Mouse (Mus musculus): ENCODE results near the gene Ndrg3. TPM values are rescaled to one million over a fixed set of nuclear protein-coding genes. Genes with fewer than 3 reads are reported as not detected.
A peak's percentile ranks its signal among the peaks of the same experiment; 100 is the strongest.

Gene Ndrg3
- polyA plus RNA-seq, 1 experiment = 30.0 TPM

- Histone ChIP-seq H3K4me1 (ENCODE audit: control insufficient read depth, insufficient read depth, insufficient read length) (no peaks in the 10 kb centered on the region; the same call in 1 of the 2 replicates), H3K27me3 (ENCODE audit: control insufficient read depth, insufficient read depth, low read length) (no peaks in the 10 kb centered on the region), H3K27ac (ENCODE audit: insufficient read depth, low read length) (no peak overlapping the region), H3K4me3 (ENCODE audit: extremely low read depth, insufficient read depth, insufficient read length) (no peak overlapping the region), H3K36me3 (ENCODE audit: control insufficient read depth, insufficient read depth, low read length) (no peaks in the 10 kb centered on the region)
- no peak for DNase-seq (ENCODE audit: low read depth in 1 of 2, low spot score in 2 of 2)
- 80% methylated on average over 2 of the region's 2 CpGs for WGBS
- no peak for TF ChIP-seq CTCF (IDR thresholded peaks at IDR 0.05; ENCODE audit: extremely low read depth, insufficient read depth, insufficient read length, insufficient replicate concordance)
- TF ChIP-seq POLR2A (IDR thresholded peaks at IDR 0.05; ENCODE audit: low read depth, low read length) = no peak
These were observed 9.0 kb downstream of the Ndrg3 start for GRCm38 (mm10) chr2:156982864-156983263.

- 86% methylated on average over 4 of the region's 4 CpGs for WGBS
- H3K27ac ChIP-seq (ENCODE audit: insufficient read depth, low read length) = no peak overlapping the region
- no peak overlapping the region for H3K4me3 ChIP-seq (ENCODE audit: extremely low read depth, insufficient read depth, insufficient read length)
- TF ChIP-seq CTCF (IDR thresholded peaks at IDR 0.05; ENCODE audit: extremely low read depth, insufficient read depth, insufficient read length, insufficient replicate concordance) (no peak), POLR2A (IDR thresholded peaks at IDR 0.05; ENCODE audit: low read depth, low read length) (no peak)
- no peak for DNase-seq (ENCODE audit: low read depth in 1 of 2, low spot score in 2 of 2)
- no peaks in the 10 kb centered on the region for H3K27me3 ChIP-seq (ENCODE audit: control insufficient read depth, insufficient read depth, low read length)
- H3K36me3 ChIP-seq (ENCODE audit: control insufficient read depth, insufficient read depth, low read length) = no peaks in the 10 kb centered on the region
- no peaks in the 10 kb centered on the region; the same call in 1 of the 2 replicates for H3K4me1 ChIP-seq (ENCODE audit: control insufficient read depth, insufficient read depth, insufficient read length)
These were observed 10.6 kb downstream of the Ndrg3 start for GRCm38 (mm10) chr2:156981291-156981690.

- H3K4me1 ChIP-seq (ENCODE audit: control insufficient read depth, insufficient read depth, insufficient read length) = peaks cover 1% of the 10 kb centered on the region; the same call in 1 of the 2 replicates
- H3K27me3 ChIP-seq (ENCODE audit: control insufficient read depth, insufficient read depth, low read length) = no peaks in the 10 kb centered on the region
- WGBS = 47% methylated on average over 2 of the region's 2 CpGs
- H3K4me3 ChIP-seq (ENCODE audit: extremely low read depth, insufficient read depth, insufficient read length) = no peak overlapping the region
- no peaks in the 10 kb centered on the region for H3K36me3 ChIP-seq (ENCODE audit: control insufficient read depth, insufficient read depth, low read length)
- TF ChIP-seq POLR2A (IDR thresholded peaks at IDR 0.05; ENCODE audit: low read depth, low read length) (no peak), CTCF (IDR thresholded peaks at IDR 0.05; ENCODE audit: extremely low read depth, insufficient read depth, insufficient read length, insufficient replicate concordance) (no peak)
- DNase-seq (ENCODE audit: low read depth in 1 of 2, low spot score in 2 of 2) = no peak
- no peak overlapping the region for H3K27ac ChIP-seq (ENCODE audit: insufficient read depth, low read length)
These were observed 11.8 kb downstream of the Ndrg3 start for GRCm38 (mm10) chr2:156980059-156980458.

- TF ChIP-seq POLR2A (IDR thresholded peaks at IDR 0.05; ENCODE audit: low read depth, low read length) = no peak
- no peak for TF ChIP-seq CTCF (IDR thresholded peaks at IDR 0.05; ENCODE audit: extremely low read depth, insufficient read depth, insufficient read length, insufficient replicate concordance)
- Histone ChIP-seq H3K4me1 (ENCODE audit: control insufficient read depth, insufficient read depth, insufficient read length) (peaks cover 6% of the 10 kb centered on the region; the same call in 1 of the 2 replicates), H3K27ac (ENCODE audit: insufficient read depth, low read length) (no peak overlapping the region), H3K36me3 (ENCODE audit: control insufficient read depth, insufficient read depth, low read length) (no peaks in the 10 kb centered on the region), H3K4me3 (ENCODE audit: extremely low read depth, insufficient read depth, insufficient read length) (no peak overlapping the region), H3K27me3 (ENCODE audit: control insufficient read depth, insufficient read depth, low read length) (no peaks in the 10 kb centered on the region)
- no peak for DNase-seq (ENCODE audit: low read depth in 1 of 2, low spot score in 2 of 2)
These were observed 15.1 kb downstream of the Ndrg3 start for GRCm38 (mm10) chr2:156976711-156977110.

- H3K4me3 ChIP-seq (ENCODE audit: extremely low read depth, insufficient read depth, insufficient read length) = no peak overlapping the region; the same call in 1 of the 2 replicates
- TF ChIP-seq POLR2A (IDR thresholded peaks at IDR 0.05; ENCODE audit: low read depth, low read length) = no peak
- H3K27me3 ChIP-seq (ENCODE audit: control insufficient read depth, insufficient read depth, low read length) = no peaks in the 10 kb centered on the region
- H3K27ac ChIP-seq (ENCODE audit: insufficient read depth, low read length) = no peak overlapping the region
- no peak for DNase-seq (ENCODE audit: low read depth in 1 of 2, low spot score in 2 of 2)
- WGBS = 12% methylated on average over 2 of the region's 2 CpGs
- H3K4me1 ChIP-seq (ENCODE audit: control insufficient read depth, insufficient read depth, insufficient read length) = peaks cover 6% of the 10 kb centered on the region; the same call in 1 of the 2 replicates
- H3K36me3 ChIP-seq (ENCODE audit: control insufficient read depth, insufficient read depth, low read length) = no peaks in the 10 kb centered on the region
These were observed 16.9 kb downstream of the Ndrg3 start for GRCm38 (mm10) chr2:156974967-156975366.

- H3K36me3 ChIP-seq (ENCODE audit: control insufficient read depth, insufficient read depth, low read length) = no peaks in the 10 kb centered on the region
- TF ChIP-seq POLR2A (IDR thresholded peaks at IDR 0.05; ENCODE audit: low read depth, low read length) (no peak), CTCF (IDR thresholded peaks at IDR 0.05; ENCODE audit: extremely low read depth, insufficient read depth, insufficient read length, insufficient replicate concordance) (no peak)
- H3K27me3 ChIP-seq (ENCODE audit: control insufficient read depth, insufficient read depth, low read length) = no peaks in the 10 kb centered on the region
- WGBS = 88% methylated on average over 5 of the region's 5 CpGs
- no peak for DNase-seq (ENCODE audit: low read depth in 1 of 2, low spot score in 2 of 2)
- no peak overlapping the region for H3K4me3 ChIP-seq (ENCODE audit: extremely low read depth, insufficient read depth, insufficient read length)
- H3K27ac ChIP-seq (ENCODE audit: insufficient read depth, low read length) = no peak overlapping the region
- H3K4me1 ChIP-seq (ENCODE audit: control insufficient read depth, insufficient read depth, insufficient read length) = peaks cover 6% of the 10 kb centered on the region; the same call in 1 of the 2 replicates
These were observed 18.3 kb downstream of the Ndrg3 start for GRCm38 (mm10) chr2:156973316-156974100.

- Histone ChIP-seq H3K27ac (ENCODE audit: insufficient read depth, low read length) (peak overlapping the region; percentile 25; the same call in 1 of the 2 replicates), H3K27me3 (ENCODE audit: control insufficient read depth, insufficient read depth, low read length) (no peaks in the 10 kb centered on the region), H3K4me3 (ENCODE audit: extremely low read depth, insufficient read depth, insufficient read length) (no peak overlapping the region), H3K4me1 (ENCODE audit: control insufficient read depth, insufficient read depth, insufficient read length) (peaks cover 8% of the 10 kb centered on the region; the same call in 1 of the 2 replicates), H3K36me3 (ENCODE audit: control insufficient read depth, insufficient read depth, low read length) (no peaks in the 10 kb centered on the region)
- TF ChIP-seq CTCF (IDR thresholded peaks at IDR 0.05; ENCODE audit: extremely low read depth, insufficient read depth, insufficient read length, insufficient replicate concordance) (no peak), POLR2A (IDR thresholded peaks at IDR 0.05; ENCODE audit: low read depth, low read length) (no peak)
- 58% methylated on average over 7 of the region's 7 CpGs for WGBS
- DNase-seq (ENCODE audit: low read depth in 1 of 2, low spot score in 2 of 2) = no peak
These were observed 21.6 kb downstream of the Ndrg3 start for GRCm38 (mm10) chr2:156970253-156970652.
